Mouse (Mus musculus): Measurements from ENCODE around the gene Ralgps2. TPM values are rescaled to one million over a fixed set of nuclear protein-coding genes. Genes with fewer than 3 reads are reported as not detected.
A peak's percentile ranks its signal among the peaks of the same experiment; 100 is the strongest.

Ralgps2 gene
- polyA plus RNA-seq, 1 experiment from 2014 or later: 109 TPM

- Histone ChIP-seq H3K36me3 (replicated peaks) (no peaks in the 10 kb centered on the region), H3K9ac (no peak overlapping the region), H3K4me3 (replicated peaks) (no peak overlapping the region), H3K4me1 (no peaks in the 10 kb centered on the region), H3K27ac (no peak overlapping the region), H3K9me3 (peaks cover 20% of the 10 kb centered on the region; the same call in 1 of the 2 replicates), H3K4me2 (no peak overlapping the region), H3K27me3 (no peaks in the 10 kb centered on the region)
- WGBS: 84% methylated on average over 5 of the region's 5 CpGs
- ATAC-seq (ENCODE audit: low FRiP score): no peak
Observed at GRCm38 (mm10) chr1:156769163-156769562, 170.3 kb downstream of the Ralgps2 start.

- H3K36me3 ChIP-seq (replicated peaks): no peaks in the 10 kb centered on the region
- H3K9ac ChIP-seq: no peak overlapping the region
- 92% methylated on average over 3 of the region's 3 CpGs for WGBS
- H3K27me3 ChIP-seq: no peaks in the 10 kb centered on the region
- H3K4me2 ChIP-seq: no peak overlapping the region
- H3K4me3 ChIP-seq (replicated peaks): no peak overlapping the region
- no peak for ATAC-seq (ENCODE audit: low FRiP score)
- H3K4me1 ChIP-seq: peaks cover 5% of the 10 kb centered on the region; the same call in 1 of the 2 replicates
- H3K9me3 ChIP-seq: peaks cover 20% of the 10 kb centered on the region; the same call in 1 of the 2 replicates
- no peak overlapping the region for H3K27ac ChIP-seq
Observed at GRCm38 (mm10) chr1:156765311-156765710, 174.1 kb downstream of the Ralgps2 start.

- no peak overlapping the region for H3K4me3 ChIP-seq (replicated peaks)
- no peak for ATAC-seq (ENCODE audit: low FRiP score)
- no peak overlapping the region for H3K4me2 ChIP-seq
- H3K9me3 ChIP-seq: peaks cover 20% of the 10 kb centered on the region; the same call in 1 of the 2 replicates
- H3K27me3 ChIP-seq: no peaks in the 10 kb centered on the region
- H3K4me1 ChIP-seq: peaks cover 5% of the 10 kb centered on the region; the same call in 1 of the 2 replicates
- no peaks in the 10 kb centered on the region for H3K36me3 ChIP-seq (replicated peaks)
- H3K9ac ChIP-seq: no peak overlapping the region
- no peak overlapping the region for H3K27ac ChIP-seq
- WGBS: 74% methylated on average over 6 of the region's 6 CpGs
Observed at GRCm38 (mm10) chr1:156764584-156764983, 174.8 kb downstream of the Ralgps2 start.

GRCm38 (mm10) chr1:156763280-156763679, 176.1 kb downstream of the Ralgps2 start:
- Histone ChIP-seq H3K9me3 (peaks cover 20% of the 10 kb centered on the region; the same call in 1 of the 2 replicates), H3K4me2 (no peak overlapping the region), H3K4me1 (peaks cover 11% of the 10 kb centered on the region; the same call in 1 of the 2 replicates), H3K27ac (no peak overlapping the region), H3K36me3 (replicated peaks) (no peaks in the 10 kb centered on the region), H3K9ac (no peak overlapping the region), H3K27me3 (no peaks in the 10 kb centered on the region), H3K4me3 (replicated peaks) (no peak overlapping the region)
- ATAC-seq (ENCODE audit: low FRiP score): no peak
- whole genome bisulfite sequencing: 92% methylated on average over 6 of the region's 6 CpGs

GRCm38 (mm10) chr1:156761430-156761801, 178.0 kb downstream of the Ralgps2 start:
- Histone ChIP-seq H3K36me3 (replicated peaks) (no peaks in the 10 kb centered on the region), H3K4me1 (peaks cover 12% of the 10 kb centered on the region; the same call in 1 of the 2 replicates), H3K4me2 (no peak overlapping the region), H3K4me3 (replicated peaks) (no peak overlapping the region), H3K9me3 (peaks cover 16% of the 10 kb centered on the region; the same call in 1 of the 2 replicates), H3K27ac (no peak overlapping the region), H3K9ac (no peak overlapping the region), H3K27me3 (no peaks in the 10 kb centered on the region)
- WGBS: 82% methylated on average over 10 of the region's 10 CpGs
- ATAC-seq (ENCODE audit: low FRiP score): no peak

GRCm38 (mm10) chr1:156760549-156761429, 178.6 kb downstream of the Ralgps2 start:
- H3K4me2 ChIP-seq: no peak overlapping the region
- H3K27me3 ChIP-seq: no peaks in the 10 kb centered on the region
- 77% methylated on average over 13 of the region's 13 CpGs for WGBS
- 0 out of 2 replicates have a peak, but pooled peaks cover 10% of the 10 kb centered on the region for H3K9me3 ChIP-seq
- ATAC-seq (ENCODE audit: low FRiP score): no peak
- H3K27ac ChIP-seq: 0 out of 2 replicates have a peak overlapping the region, but pooled peaks have one; percentile 19
- H3K36me3 ChIP-seq (replicated peaks): no peaks in the 10 kb centered on the region
- peaks cover 12% of the 10 kb centered on the region; the same call in 1 of the 2 replicates for H3K4me1 ChIP-seq
- no peak overlapping the region for H3K9ac ChIP-seq
- no peak overlapping the region for H3K4me3 ChIP-seq (replicated peaks)

- H3K9me3 ChIP-seq: no peaks in the 10 kb centered on the region
- H3K36me3 ChIP-seq (replicated peaks): no peaks in the 10 kb centered on the region
- peaks cover 22% of the 10 kb centered on the region for H3K4me1 ChIP-seq
- WGBS: 39% methylated on average over 4 of the region's 4 CpGs
- H3K4me2 ChIP-seq: no peak overlapping the region
- no peak overlapping the region for H3K27ac ChIP-seq
- no peak overlapping the region for H3K9ac ChIP-seq
- H3K27me3 ChIP-seq: no peaks in the 10 kb centered on the region
- no peak for ATAC-seq (ENCODE audit: low FRiP score)
- H3K4me3 ChIP-seq (replicated peaks): no peak overlapping the region
Observed at GRCm38 (mm10) chr1:156758326-156758725, 181.1 kb downstream of the Ralgps2 start.

GRCm38 (mm10) chr1:156754608-156755413, 184.6 kb downstream of the Ralgps2 start:
- WGBS: 53% methylated on average over 15 of the region's 15 CpGs
- Histone ChIP-seq H3K9me3 (no peaks in the 10 kb centered on the region), H3K4me3 (replicated peaks) (no peak overlapping the region), H3K4me1 (peaks cover 25% of the 10 kb centered on the region), H3K4me2 (no peak overlapping the region; the same call in 1 of the 2 replicates), H3K27me3 (no peaks in the 10 kb centered on the region), H3K9ac (no peak overlapping the region), H3K27ac (peak overlapping the region; percentile 68), H3K36me3 (replicated peaks) (no peaks in the 10 kb centered on the region)
- ATAC-seq (ENCODE audit: low FRiP score): peak; percentile 52

Other genes with a start within 250 kb of the Ralgps2 start
- gene Fam20b, start 220.5 kb downstream of the Ralgps2 start, polyA plus RNA-seq (2016; fragmentation: Nextera tagmentation; extraction: Ambion mirVana): 24.6 and 26.8 TPM in 2 replicates
- 1.7 and 1.9 TPM in 2 replicates for gene Angptl1, start 101.1 kb downstream of the Ralgps2 start, polyA plus RNA-seq (2016; fragmentation: Nextera tagmentation; extraction: Ambion mirVana)
- not detected in 2 replicates for gene Tex35, start 169.1 kb upstream of the Ralgps2 start, polyA plus RNA-seq (2016; fragmentation: Nextera tagmentation; extraction: Ambion mirVana)

All from forebrain, embryonic 12.5 days (tissue).